Mouse (Mus musculus): Measurements from ENCODE around the gene Clec10a.

DNA sequence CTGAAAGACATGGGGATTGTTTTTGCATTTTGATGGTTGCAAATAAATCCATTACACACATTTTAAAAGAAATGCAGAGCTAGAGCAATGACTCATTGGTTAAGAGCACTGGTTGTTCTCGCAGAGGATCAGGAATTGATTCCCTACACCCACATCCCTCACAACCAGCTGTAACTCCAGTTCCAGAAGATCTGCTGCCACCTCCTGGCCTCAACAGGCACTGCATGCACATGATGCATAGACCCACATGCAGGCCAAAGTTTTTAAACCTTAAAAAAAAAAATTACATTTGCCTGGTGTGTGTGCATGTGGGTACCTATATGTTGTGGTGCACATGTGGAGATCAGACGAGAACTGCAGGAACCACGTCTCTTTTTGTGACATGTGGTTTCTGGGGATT lies 45.9 kb upstream of the Clec10a start:
- TF ChIP-seq CTCF (IDR thresholded peaks at IDR 0.05; ENCODE audit: insufficient read depth, low read depth, low read length): no peak
- TF ChIP-seq POLR2A (IDR thresholded peaks at IDR 0.05; ENCODE audit: insufficient read depth, low read depth, low read length): no peak
